Mouse (Mus musculus) c-Kit-positive CD71-positive TER-119-positive erythroid progenitor cells, embryonic 14.5 days (primary cell): Measurements from ENCODE around the gene Uxt.

ENCODE experiments used
- DNase-seq: peaks from one replicate; pipeline ENCODE4 v3.0.0-alpha.2; 2013; ENCODE audit warnings: low spot score

Uxt gene

DNA sequence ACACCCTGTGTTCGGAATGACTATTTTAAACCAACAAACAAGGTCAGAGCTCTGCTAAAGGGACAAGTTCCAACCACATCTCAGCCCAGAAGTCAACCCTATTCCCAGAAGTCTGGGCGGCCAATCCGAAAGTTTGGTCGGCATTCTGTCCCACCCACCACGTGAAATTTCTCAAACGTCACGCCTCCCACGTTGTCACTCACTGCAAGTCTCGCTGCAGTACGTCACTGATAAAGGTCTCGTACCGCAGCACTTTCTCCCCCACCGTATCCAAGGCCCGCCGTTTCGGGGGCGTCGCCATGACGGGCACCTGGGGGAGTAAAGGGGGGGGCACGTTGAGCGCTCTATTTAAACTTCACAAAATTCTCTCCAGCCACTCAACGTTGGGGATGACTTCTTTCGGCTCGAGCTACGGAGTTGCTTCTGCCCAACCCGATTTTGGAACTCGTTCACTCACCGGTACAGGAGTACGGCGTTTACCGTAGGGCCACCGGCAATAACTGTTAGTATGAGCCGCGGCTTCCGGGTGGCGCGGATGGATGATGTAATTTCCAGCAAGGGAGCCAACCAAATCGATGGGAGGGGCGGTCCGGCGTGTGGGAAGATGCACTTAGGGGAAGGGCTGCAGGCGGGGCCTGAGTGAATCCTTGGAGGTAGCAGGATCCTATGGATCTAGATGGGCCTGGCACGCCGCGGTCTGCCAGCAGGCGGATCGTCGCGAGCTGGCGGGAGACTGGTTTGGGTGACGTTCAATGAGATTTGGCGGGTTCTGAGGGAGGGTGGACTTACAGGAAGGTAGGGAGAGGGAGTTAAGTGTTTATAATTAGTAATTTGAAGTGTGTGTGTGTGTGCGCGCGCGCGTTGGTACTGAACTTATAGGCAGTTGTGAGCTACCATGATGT is at the start of gene Uxt:
Uxt (minus strand) TSS at position 541 of the 902 bp plus-strand sequence.
- peak; percentile 83 for DNase-seq

GRCm38 (mm10) chrX:20980901-20981300 is 19.1 kb upstream of the Uxt start:
- DNase-seq = no peak

DNA sequence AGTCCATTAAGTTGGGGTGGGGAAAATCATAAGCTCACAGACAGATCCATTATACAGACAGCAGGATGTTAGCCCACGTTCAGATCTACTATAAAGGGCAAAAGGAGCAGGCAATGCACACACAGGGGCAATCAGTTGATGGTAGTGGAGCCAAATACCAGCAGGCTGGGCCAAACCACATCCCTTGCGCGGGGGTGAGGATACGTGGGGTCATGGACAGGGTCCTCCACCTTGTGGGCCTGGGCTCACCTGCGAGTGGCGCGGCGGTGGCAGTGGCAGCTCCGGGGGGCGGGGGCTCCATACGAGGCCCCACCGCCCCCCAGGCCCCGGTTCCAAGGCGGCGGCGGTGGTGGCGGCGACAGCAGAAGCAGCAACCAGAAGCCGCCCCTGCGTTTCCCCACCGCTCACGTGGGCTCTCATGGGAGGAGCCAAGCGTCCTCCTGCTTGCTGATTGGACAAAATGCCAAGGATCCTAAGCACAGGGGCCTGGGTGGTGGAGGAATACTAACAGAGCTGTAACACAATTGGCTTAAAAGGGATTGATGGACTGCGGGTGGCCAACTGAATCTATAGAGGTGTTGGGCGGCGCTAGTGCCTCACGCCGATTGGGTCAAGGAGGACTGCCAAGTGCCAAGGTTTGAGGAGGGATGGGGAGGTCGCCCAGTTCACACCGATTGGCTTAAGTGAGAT is 11.5 kb downstream of the Uxt start, which contains the start of gene Elk1:
Elk1 (minus strand) TSS at position 418 of the 690 bp plus-strand sequence.
- peak; percentile 78 for DNase-seq

DNA sequence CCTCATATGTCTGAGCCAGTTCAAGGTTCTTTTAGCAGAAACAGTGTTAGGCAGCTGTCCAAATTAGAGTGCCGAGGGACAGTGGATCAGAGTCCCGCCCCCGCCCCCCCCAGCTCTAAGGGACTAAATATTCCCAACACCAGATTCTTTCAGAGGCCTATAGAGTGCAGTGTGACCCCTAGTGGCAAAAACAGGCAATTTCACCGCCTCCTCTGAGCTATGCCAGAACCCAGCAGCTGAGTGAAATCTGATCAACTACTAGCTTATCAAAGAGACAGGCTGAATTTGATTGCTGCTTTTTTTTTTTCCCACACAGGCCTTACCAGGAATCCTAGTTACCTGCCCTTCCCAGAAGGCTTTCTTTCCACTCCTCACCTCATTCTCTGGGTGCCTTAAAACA is 15.8 kb downstream of the Uxt start:
- DNase-seq = peak; percentile 38

- no peak for DNase-seq
Observed at GRCm38 (mm10) chrX:20931963-20932362, 29.9 kb downstream of the Uxt start.

- no peak for DNase-seq
Observed at GRCm38 (mm10) chrX:20931364-20931763, 30.5 kb downstream of the Uxt start, which contains the start of gene Cfp. TSS of gene Cfp (minus strand) at chrX:20931555.

- no peak for DNase-seq
Observed at GRCm38 (mm10) chrX:20929859-20930258, 32.0 kb downstream of the Uxt start.

- no peak for DNase-seq
Observed at GRCm38 (mm10) chrX:20924976-20925375, 36.8 kb downstream of the Uxt start.

GRCm38 (mm10) chrX:20923506-20923905 is 38.3 kb downstream of the Uxt start:
- no peak for DNase-seq

- DNase-seq = no peak
Observed at GRCm38 (mm10) chrX:20921366-20921765, 40.5 kb downstream of the Uxt start.

GRCm38 (mm10) chrX:20920844-20921364 is 40.9 kb downstream of the Uxt start, which contains the start of gene Syn1:
TSS of gene Syn1 (minus strand) at chrX:20921004.
- peak; percentile 11 for DNase-seq

DNA sequence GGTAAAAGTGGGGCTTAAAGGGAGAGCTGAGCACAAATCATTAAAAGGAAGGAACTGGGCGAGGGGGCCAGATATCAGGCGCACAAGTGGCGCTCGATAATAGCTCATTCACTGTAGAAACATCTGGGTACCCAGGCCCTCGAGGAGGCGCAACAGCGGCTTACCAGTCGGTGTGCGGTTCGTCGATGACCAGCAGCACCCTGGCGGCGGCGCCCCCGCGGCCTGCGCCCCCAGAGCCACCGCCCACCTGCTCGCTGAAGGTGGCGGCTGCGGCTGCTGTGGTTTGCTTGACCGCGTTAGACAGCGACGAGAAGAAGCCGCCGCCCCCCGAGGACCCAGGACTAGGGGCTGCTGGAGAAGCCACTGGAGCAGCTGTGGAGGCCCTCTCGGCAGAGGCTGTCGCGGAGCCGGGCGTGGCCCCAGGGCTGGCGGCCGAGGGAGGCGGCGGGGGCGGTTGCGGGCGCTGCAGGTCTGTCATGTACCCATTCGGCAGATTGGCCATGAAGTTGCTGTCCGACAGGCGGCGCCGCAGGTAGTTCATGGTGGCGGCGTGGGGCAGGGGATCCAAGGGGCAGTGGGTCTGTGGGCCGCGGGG is 41.5 kb downstream of the Uxt start:
- no peak for DNase-seq

DNA sequence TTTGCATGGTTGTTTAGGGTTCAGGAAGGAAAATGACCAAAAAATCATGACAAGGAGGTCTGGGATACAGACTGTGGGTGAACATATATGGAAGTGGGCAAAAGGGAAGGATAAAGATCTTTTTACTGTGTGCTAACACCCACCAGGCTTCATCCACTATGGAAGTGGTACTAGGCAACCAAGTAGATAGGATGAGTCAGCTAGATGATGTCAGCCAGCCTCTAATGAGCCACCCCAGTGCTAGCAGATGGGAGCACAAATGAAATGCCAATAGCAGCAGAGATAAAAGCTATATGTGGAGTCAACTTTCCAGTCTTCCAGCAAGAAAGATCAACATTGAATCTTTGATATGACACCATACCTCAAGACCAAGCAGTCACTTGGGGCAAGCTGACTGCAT is 46.7 kb downstream of the Uxt start:
- no peak for DNase-seq

GRCm38 (mm10) chrX:20913726-20914125 is 48.1 kb downstream of the Uxt start:
- DNase-seq = no peak

- DNase-seq = peak; percentile 29
Observed at GRCm38 (mm10) chrX:20910074-20910473, 51.7 kb downstream of the Uxt start.
